In the genomic region with DNA sequence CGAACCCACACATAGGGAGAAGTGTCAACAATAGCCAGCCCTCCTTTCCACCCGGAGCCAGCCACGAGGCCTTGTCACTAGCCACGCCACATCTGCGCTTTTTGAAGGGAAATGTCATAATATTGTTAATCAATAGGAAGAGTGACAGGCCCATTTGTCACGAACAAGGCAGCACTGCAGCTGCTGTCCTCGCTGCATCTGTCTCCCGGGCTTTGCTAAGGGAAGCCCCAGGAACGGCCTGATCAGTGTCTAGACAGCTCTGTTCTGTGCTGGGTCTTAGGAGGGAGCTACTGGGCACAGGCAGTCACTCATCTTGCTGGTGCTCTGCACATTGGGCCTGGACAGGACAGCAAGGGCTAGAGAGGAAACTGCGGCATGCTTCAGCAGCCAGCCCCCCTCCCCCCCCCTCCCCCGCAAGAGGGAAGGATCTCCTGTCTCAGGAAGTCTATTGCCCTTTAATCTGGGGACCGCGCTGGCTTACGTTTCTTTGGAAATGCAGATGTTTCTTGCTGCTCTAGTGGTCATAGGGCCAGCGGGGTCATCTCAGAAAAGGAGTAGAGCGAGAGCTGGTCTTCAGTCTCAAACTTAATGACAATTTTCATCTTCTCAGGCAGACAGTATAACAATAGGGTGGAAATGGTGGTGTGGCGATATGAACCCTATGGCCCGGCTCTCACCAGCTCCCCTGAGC, we compare ENCODE assay signal across 9 mouse cellular contexts.
DNase-seq lines count a peak whose midpoint lies in the region; ATAC-seq and TF ChIP-seq lines count a peak whose summit lies in the region.
"Had no signal": no experiment of that assay in that cellular context is flagged by ENCODE, and none has a peak within 500 bp of the region (broad histone marks: within the 10 kb centered on the region; RNA-seq: fewer than 3 reads in every experiment).

No protein-coding gene starts in this region.

- no peak overlapping the region for H3K4me3 ChIP-seq in lung, embryonic 16.5 days (ENCODE audit: low read length)
- no peak overlapping the region for H3K4me3 ChIP-seq in lung, adult 2 months (replicated peaks; ENCODE audit: extremely low read depth, low read depth, low read length)

- no peak overlapping the region for H3K9ac ChIP-seq in lung, embryonic 16.5 days (ENCODE audit: low read length)

- no peak for TF ChIP-seq CTCF in lung, adult 2 months (IDR thresholded peaks at IDR 0.05; ENCODE audit: insufficient read depth, low read length)

- TF ChIP-seq POLR2A in lung, adult 2 months (IDR thresholded peaks at IDR 0.05; ENCODE audit: borderline replicate concordance, extremely low read depth, low read depth, low read length) = no peak

- WGBS in lung, embryonic 16.5 days = 29% methylated on average over 18 of the region's 18 CpGs
- WGBS in lung, adult 2 months = 28% methylated on average over 18 of the region's 18 CpGs

- peak; percentile 34; the same call in 1 of the 2 replicates for ATAC-seq in lung, embryonic 16.5 days (ENCODE audit: low read depth)
- ATAC-seq in granulocyte monocyte progenitor cell, adult 5-6 weeks (replicated peaks; ENCODE audit: poor library complexity, severe bottlenecking) = peak; percentile 22; the same call in 1 of the 2 replicates
- no peak for ATAC-seq in erythroblast, adult 5-6 weeks (replicated peaks; ENCODE audit: low FRiP score, poor library complexity, severe bottlenecking)

- peak overlapping the region; percentile 7; the same call in 1 of the 2 replicates for H3K4me2 ChIP-seq in lung, embryonic 16.5 days (ENCODE audit: low read depth, low read length)

- no peaks in the 10 kb centered on the region for H3K4me1 ChIP-seq in lung, embryonic 16.5 days (replicated peaks; ENCODE audit: control insufficient read depth, insufficient read depth, low read length)
- no peaks in the 10 kb centered on the region for H3K4me1 ChIP-seq in lung, adult 2 months (ENCODE audit: control insufficient read depth, insufficient read depth, low read length)

- no peak overlapping the region for H3K27ac ChIP-seq in lung, embryonic 16.5 days (ENCODE audit: low read length)

- H3K36me3 ChIP-seq in lung, embryonic 16.5 days (ENCODE audit: control insufficient read depth, insufficient read depth, low read length) = no peaks in the 10 kb centered on the region

- H3K27me3 ChIP-seq in lung, embryonic 16.5 days (ENCODE audit: control insufficient read depth, insufficient read depth, low read depth, low read length) = peaks cover 3% of the 10 kb centered on the region; the same call in 1 of the 2 replicates

- DNase-seq in lung, adult 2 months = no peak
- DNase-seq in mesoderm, embryonic 11.5 days (ENCODE audit: low read depth, low spot score) = peak; percentile 70
- peak; percentile 33 for DNase-seq in yolk sac, embryonic 10.5 days (ENCODE audit: low spot score)
- no peak for DNase-seq in thymus, postnatal 14 days
- DNase-seq in spleen, postnatal 10 days (ENCODE audit: low spot score in 2 of 2) = no peak
- DNase-seq: cerebellum, adult 9-11 months had no signal

- no peaks in the 10 kb centered on the region for H3K9me3 ChIP-seq in lung, embryonic 16.5 days (ENCODE audit: control insufficient read depth, low read length)

Comparison
In these comparisons a context has a peak if more than half of its experiments do, and no peak if none do; other contexts are left out.
1. DNase-seq: peak in mesoderm, embryonic 11.5 days (single experiment) and yolk sac, embryonic 10.5 days (single experiment); none in lung, adult 2 months (single experiment), thymus, postnatal 14 days (single experiment) and spleen, postnatal 10 days (0 of 2).